Mouse (Mus musculus): ENCODE data around the gene 1110032F04Rik. TPM values are rescaled to one million over a fixed set of nuclear protein-coding genes. Genes with fewer than 3 reads are reported as not detected.

The 1110032F04Rik gene
- polyA plus RNA-seq, 1 experiment = not detected

DNA sequence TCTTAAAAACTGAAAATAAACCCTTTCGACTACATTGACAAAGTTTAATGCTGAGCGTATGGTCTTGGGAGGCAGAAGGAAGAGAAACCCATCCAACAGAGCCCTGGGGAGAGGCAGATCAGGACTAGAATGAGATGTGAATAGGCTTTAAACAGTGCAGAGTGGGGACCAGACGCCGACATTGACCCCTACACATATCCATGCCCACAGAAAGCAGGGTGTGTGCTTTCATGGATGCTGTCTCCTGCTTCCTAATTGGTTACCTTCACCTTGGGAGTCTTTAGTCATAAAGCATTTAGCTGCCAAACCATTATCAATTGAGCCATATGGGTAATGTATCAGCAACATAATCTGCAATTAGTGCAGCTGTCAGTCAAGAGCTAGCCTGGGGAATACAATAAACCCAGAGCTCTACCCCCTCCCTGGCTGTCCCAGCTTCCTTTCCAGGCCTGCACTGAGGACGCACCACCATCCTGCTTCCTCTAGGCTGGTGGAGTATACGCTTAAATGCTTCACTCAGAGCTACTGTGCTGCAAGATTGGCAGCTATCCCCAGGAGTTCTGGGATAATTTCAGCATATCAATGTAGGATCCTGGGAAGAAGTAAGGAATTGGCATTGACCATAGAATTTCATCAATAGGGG lies 32.4 kb upstream of the 1110032F04Rik start:
- TF ChIP-seq CTCF (IDR thresholded peaks at IDR 0.05; ENCODE audit: control insufficient read depth, insufficient read depth, low read length) (no peak), POLR2A (IDR thresholded peaks at IDR 0.05; ENCODE audit: borderline replicate concordance, control insufficient read depth, low read depth, low read length) (no peak)

DNA sequence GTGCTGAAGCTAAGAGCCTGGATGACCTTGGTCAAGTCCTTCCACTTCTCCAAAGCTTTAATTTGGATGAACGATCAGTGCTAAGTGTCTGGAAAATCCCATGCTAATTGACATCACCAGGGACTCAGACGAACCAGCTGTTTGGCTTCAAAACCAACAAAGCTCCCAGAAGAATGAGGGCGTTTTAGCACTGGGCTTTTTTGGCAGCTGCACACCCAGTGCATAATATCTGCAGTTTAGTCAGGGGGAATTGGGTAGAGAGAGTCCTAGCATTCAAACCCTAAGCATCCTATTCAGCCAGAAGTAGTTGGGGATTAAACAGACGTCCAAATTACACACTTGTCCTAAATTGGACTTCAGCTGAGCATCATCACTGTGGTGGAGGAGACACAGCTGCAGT lies 29.2 kb upstream of the 1110032F04Rik start:
- no peak overlapping the region for H3K27ac ChIP-seq (ENCODE audit: control insufficient read depth, insufficient read depth, low read depth, low read length, poor library complexity)
- 71% methylated on average over 4 of the region's 4 CpGs for WGBS
- TF ChIP-seq POLR2A (IDR thresholded peaks at IDR 0.05; ENCODE audit: borderline replicate concordance, control insufficient read depth, low read depth, low read length) = no peak
- no peak for TF ChIP-seq CTCF (IDR thresholded peaks at IDR 0.05; ENCODE audit: control insufficient read depth, insufficient read depth, low read length)
- H3K4me1 ChIP-seq (ENCODE audit: control insufficient read depth, insufficient read depth, low read length) = no peaks in the 10 kb centered on the region
- no peak overlapping the region for H3K4me3 ChIP-seq (replicated peaks; ENCODE audit: control insufficient read depth, low read depth, low read length)

More for the DNA sequence above, 32.4 kb upstream of the 1110032F04Rik start:
- Histone ChIP-seq H3K4me3 (replicated peaks; ENCODE audit: control insufficient read depth, low read depth, low read length) (no peak overlapping the region), H3K4me1 (ENCODE audit: control insufficient read depth, insufficient read depth, low read length) (no peaks in the 10 kb centered on the region), H3K27ac (ENCODE audit: control insufficient read depth, insufficient read depth, low read depth, low read length, poor library complexity) (no peak overlapping the region)
- WGBS = 82% methylated on average over 6 of the region's 6 CpGs

DNA sequence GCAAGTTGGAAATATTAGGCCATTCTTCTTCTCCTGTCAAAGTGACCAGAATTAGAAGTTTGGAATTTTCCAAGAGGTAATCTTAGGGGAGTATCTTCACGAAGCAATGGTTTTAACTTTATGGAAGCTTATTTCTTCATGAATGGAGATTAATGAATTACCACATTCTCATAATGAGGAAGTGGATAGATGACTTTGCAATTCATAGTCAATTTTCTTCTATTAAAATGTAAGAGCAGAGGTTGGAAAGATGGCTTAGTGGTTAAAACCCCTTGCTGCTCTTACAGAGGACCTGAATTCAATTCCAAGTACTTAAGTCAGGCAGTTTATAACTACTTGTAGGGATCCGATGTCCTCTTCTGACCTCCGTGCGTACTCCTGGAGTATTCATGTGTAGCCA lies 25.4 kb upstream of the 1110032F04Rik start:
- Histone ChIP-seq H3K4me1 (ENCODE audit: control insufficient read depth, insufficient read depth, low read length) (no peaks in the 10 kb centered on the region), H3K27ac (ENCODE audit: control insufficient read depth, insufficient read depth, low read depth, low read length, poor library complexity) (no peak overlapping the region), H3K4me3 (replicated peaks; ENCODE audit: control insufficient read depth, low read depth, low read length) (no peak overlapping the region)
- TF ChIP-seq CTCF (IDR thresholded peaks at IDR 0.05; ENCODE audit: control insufficient read depth, insufficient read depth, low read length) (no peak), POLR2A (IDR thresholded peaks at IDR 0.05; ENCODE audit: borderline replicate concordance, control insufficient read depth, low read depth, low read length) (no peak)
- 64% methylated on average over 4 of the region's 4 CpGs for WGBS

DNA sequence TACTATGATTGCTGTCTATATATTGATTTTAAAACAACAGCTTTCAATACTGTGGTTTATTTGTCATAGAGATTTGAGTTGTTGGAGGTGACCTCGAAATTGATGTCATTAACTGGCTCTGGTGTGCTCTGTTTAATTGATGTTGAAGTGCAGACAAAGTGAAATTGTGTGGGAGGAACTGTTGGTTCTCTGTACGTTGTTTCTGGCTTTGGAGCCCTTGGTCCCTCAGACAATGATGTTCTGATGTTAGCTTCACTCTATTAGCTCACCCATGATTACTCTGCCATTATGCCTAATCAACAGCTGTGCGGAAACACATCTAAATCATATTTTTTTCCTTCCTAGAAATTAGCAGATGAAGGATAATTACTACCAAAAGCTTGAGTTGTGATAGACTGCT lies 21.1 kb upstream of the 1110032F04Rik start:
- WGBS = 62% methylated on average over 3 of the region's 3 CpGs
- TF ChIP-seq CTCF (IDR thresholded peaks at IDR 0.05; ENCODE audit: control insufficient read depth, insufficient read depth, low read length) (no peak), POLR2A (IDR thresholded peaks at IDR 0.05; ENCODE audit: borderline replicate concordance, control insufficient read depth, low read depth, low read length) (no peak)
- H3K4me1 ChIP-seq (ENCODE audit: control insufficient read depth, insufficient read depth, low read length) = no peaks in the 10 kb centered on the region
- no peak overlapping the region for H3K4me3 ChIP-seq (replicated peaks; ENCODE audit: control insufficient read depth, low read depth, low read length)
- no peak overlapping the region for H3K27ac ChIP-seq (ENCODE audit: control insufficient read depth, insufficient read depth, low read depth, low read length, poor library complexity)

DNA sequence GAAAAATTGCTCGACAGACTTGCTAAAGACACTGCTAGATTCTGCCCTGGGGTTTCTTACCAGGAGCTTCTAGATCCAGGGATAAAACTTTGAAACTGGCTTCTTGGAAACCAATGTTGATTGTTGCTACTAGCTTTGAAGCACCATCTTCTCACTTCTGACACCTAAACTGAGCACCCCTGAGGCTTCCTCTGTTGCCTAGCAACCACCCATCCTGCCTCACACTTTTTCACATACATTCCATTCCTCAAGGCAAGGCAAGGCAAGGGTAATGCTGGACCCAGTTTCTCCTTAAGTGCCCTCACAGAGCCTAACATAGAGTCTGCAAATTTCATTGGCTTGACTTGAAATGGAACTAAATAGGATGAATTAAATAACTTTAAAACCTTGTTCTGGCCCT lies 17.0 kb upstream of the 1110032F04Rik start:
- WGBS = 83% methylated on average over 1 of the region's 1 CpGs
- no peak overlapping the region for H3K27ac ChIP-seq (ENCODE audit: control insufficient read depth, insufficient read depth, low read depth, low read length, poor library complexity)
- H3K4me3 ChIP-seq (replicated peaks; ENCODE audit: control insufficient read depth, low read depth, low read length) = no peak overlapping the region
- H3K4me1 ChIP-seq (ENCODE audit: control insufficient read depth, insufficient read depth, low read length) = no peaks in the 10 kb centered on the region; the same call in 1 of the 2 replicates
- TF ChIP-seq POLR2A (IDR thresholded peaks at IDR 0.05; ENCODE audit: borderline replicate concordance, control insufficient read depth, low read depth, low read length) = no peak
- TF ChIP-seq CTCF (IDR thresholded peaks at IDR 0.05; ENCODE audit: control insufficient read depth, insufficient read depth, low read length) = no peak

DNA sequence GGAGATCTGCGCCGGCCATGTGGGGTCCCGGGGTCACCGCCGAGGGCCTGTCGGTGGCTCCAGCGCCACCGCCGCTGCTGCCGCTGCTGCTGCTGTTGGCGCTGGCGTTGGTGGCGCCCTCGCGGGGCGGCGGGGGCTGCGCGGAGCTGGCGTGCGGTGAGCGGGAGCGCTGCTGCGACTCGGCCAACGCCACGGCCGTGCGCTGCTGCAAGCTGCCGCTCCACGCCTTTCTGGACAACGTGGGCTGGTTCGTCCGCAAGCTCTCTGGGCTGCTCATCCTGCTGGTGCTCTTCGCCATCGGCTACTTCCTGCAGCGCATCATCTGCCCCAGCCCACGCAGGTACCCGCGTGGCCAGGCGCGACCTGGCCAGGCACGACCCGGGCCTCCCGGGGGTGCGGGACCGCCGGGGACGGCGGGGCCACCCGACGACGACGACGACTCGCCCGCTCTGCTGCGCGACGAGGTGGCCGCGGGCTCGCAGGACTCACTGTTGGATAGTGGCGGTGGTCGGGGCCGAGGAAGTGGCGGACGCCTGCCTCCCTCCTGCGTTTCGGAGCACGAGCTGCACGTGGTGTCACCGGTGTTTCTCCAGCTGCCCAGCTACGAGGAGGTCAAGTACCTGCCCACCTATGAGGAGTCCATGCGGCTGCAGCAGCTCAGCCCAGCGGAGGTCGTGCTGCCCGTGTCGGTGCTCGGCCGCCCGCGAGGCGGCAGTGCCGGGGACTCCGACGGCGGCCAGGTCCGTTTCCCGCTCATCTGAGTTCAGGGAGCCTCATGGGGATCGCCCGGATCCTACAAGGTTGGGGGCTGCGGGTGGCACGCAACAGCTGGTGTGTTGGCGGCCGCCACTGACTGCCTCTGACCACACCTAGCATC lies 543 bp downstream of the 1110032F04Rik start:
- Histone ChIP-seq H3K4me1 (ENCODE audit: control insufficient read depth, insufficient read depth, low read length) (peaks cover 2% of the 10 kb centered on the region; the same call in 1 of the 2 replicates), H3K27ac (ENCODE audit: control insufficient read depth, insufficient read depth, low read depth, low read length, poor library complexity) (no peak overlapping the region; the same call in 1 of the 2 replicates), H3K4me3 (replicated peaks; ENCODE audit: control insufficient read depth, low read depth, low read length) (peak overlapping the region; percentile 52)
- TF ChIP-seq CTCF (IDR thresholded peaks at IDR 0.05; ENCODE audit: control insufficient read depth, insufficient read depth, low read length) (no peak), POLR2A (IDR thresholded peaks at IDR 0.05; ENCODE audit: borderline replicate concordance, control insufficient read depth, low read depth, low read length) (no peak)
- WGBS = 1% methylated on average over 96 of the region's 96 CpGs

DNA sequence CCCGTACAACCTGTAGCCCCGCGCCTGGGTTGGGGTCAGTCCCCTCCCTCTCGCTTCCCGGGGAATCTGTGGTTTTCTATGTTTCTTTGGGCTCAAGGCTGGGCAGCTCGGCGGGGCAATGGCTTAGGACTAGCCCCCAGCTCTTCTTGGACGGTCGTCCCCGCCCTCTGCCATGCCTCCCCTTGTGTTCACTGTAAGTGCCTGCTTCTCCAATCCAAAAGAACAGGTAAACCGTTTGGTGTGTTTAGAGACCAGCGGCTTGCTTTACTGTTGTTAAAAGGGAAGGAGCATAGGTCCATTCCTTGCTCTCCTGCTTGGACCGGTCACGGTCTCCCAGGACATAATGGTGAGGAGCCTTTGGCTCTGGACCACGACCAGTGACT lies 1.2 kb downstream of the 1110032F04Rik start:
- Histone ChIP-seq H3K27ac (ENCODE audit: control insufficient read depth, insufficient read depth, low read depth, low read length, poor library complexity) (no peak overlapping the region), H3K4me3 (replicated peaks; ENCODE audit: control insufficient read depth, low read depth, low read length) (no peak overlapping the region)
- TF ChIP-seq POLR2A (IDR thresholded peaks at IDR 0.05; ENCODE audit: borderline replicate concordance, control insufficient read depth, low read depth, low read length) (no peak), CTCF (IDR thresholded peaks at IDR 0.05; ENCODE audit: control insufficient read depth, insufficient read depth, low read length) (no peak)

DNA sequence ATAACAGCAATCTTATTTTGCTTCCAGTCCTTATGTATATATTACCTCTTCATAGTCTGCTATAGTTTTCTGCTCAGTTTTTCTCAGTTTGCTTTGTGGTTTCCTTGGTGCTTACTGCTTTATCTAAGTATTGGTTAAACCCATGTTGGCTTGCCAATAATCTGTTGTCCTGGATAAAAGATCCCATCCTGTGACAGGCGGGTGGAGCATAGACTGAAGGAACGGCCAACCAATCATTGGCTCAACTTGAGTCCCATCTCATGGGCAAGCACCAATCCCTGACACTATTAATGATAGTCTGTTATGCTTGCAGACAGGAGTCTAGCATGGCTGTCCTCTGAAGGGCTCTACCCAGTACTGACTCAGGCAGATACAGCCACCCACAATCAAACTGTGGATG lies 4.7 kb downstream of the 1110032F04Rik start:
- 60% methylated on average over 2 of the region's 2 CpGs for WGBS
- H3K27ac ChIP-seq (ENCODE audit: control insufficient read depth, insufficient read depth, low read depth, low read length, poor library complexity) = no peak overlapping the region
- no peak for TF ChIP-seq POLR2A (IDR thresholded peaks at IDR 0.05; ENCODE audit: borderline replicate concordance, control insufficient read depth, low read depth, low read length)
- no peak for TF ChIP-seq CTCF (IDR thresholded peaks at IDR 0.05; ENCODE audit: control insufficient read depth, insufficient read depth, low read length)
- no peak overlapping the region for H3K4me3 ChIP-seq (replicated peaks; ENCODE audit: control insufficient read depth, low read depth, low read length)
- H3K4me1 ChIP-seq (ENCODE audit: control insufficient read depth, insufficient read depth, low read length) = peaks cover 2% of the 10 kb centered on the region; the same call in 1 of the 2 replicates

More for the DNA sequence above, 1.2 kb downstream of the 1110032F04Rik start:
- WGBS = 13% methylated on average over 15 of the region's 15 CpGs
- peaks cover 2% of the 10 kb centered on the region; the same call in 1 of the 2 replicates for H3K4me1 ChIP-seq (ENCODE audit: control insufficient read depth, insufficient read depth, low read length)
